Mouse (Mus musculus) kidney, adult 11 months (tissue): Measurements from ENCODE around the gene Pdhx.

Experiments
- DNase-seq: peaks from one replicate; pipeline ENCODE4 v3.0.0; 2022

Gene Pdhx

GRCm38 (mm10) chr2:102986964-102987707 lies 86.2 kb downstream of the Pdhx start:
- DNase-seq, result no peak

- DNase-seq, result no peak
Observed at GRCm38 (mm10) chr2:102986424-102986823, 86.9 kb downstream of the Pdhx start.

GRCm38 (mm10) chr2:102982822-102983221 lies 90.5 kb downstream of the Pdhx start:
- DNase-seq, result no peak

GRCm38 (mm10) chr2:102981446-102982314 lies 91.6 kb downstream of the Pdhx start:
- DNase-seq, result no peak

GRCm38 (mm10) chr2:102980870-102981269 lies 92.4 kb downstream of the Pdhx start:
- no peak for DNase-seq

GRCm38 (mm10) chr2:102979519-102979918 lies 93.8 kb downstream of the Pdhx start:
- no peak for DNase-seq

- no peak for DNase-seq
Observed at GRCm38 (mm10) chr2:102979112-102979511, 94.2 kb downstream of the Pdhx start.

GRCm38 (mm10) chr2:102975358-102975945 lies 97.9 kb downstream of the Pdhx start:
- DNase-seq, result no peak

- no peak for DNase-seq
Observed at GRCm38 (mm10) chr2:102973115-102973514, 100.2 kb downstream of the Pdhx start.

- no peak for DNase-seq
Observed at GRCm38 (mm10) chr2:102972575-102972974, 100.7 kb downstream of the Pdhx start.

- DNase-seq, result no peak
Observed at GRCm38 (mm10) chr2:102971951-102972350, 101.4 kb downstream of the Pdhx start.
